Mouse (Mus musculus) midbrain, embryonic 15.5 days (tissue): ENCODE data around the gene A630095N17Rik. TPM values are rescaled to one million over a fixed set of nuclear protein-coding genes. Genes with fewer than 3 reads are reported as not detected.
A peak's percentile ranks its signal among the peaks of the same experiment; 100 is the strongest.

Source experiments
- ATAC-seq: fragments of 200-750 bp; cut with Nextera tagmentation; replicated peaks from 2 replicates; pipeline ENCODE4 v1.8.0; 2017; ENCODE audit warnings: moderate TSS enrichment
- H3K27ac ChIP-seq: fragments of 300-500 bp; sonication (generic); 2 replicates; pipeline ENCODE4 v1.5.1; 2015; ENCODE audit warnings: mild to moderate bottlenecking, inconsistent platforms
- H3K27me3 ChIP-seq: fragments of 300-500 bp; sonication (generic); replicated peaks from 2 replicates; pipeline ENCODE4 v1.6.1; 2015; ENCODE audit warnings: inconsistent platforms
- H3K36me3 ChIP-seq: fragments of 300-500 bp; sonication (generic); replicated peaks from 2 replicates; pipeline ENCODE4 v1.6.1; 2015; ENCODE audit warnings: inconsistent platforms
- H3K4me1 ChIP-seq: fragments of 300-500 bp; sonication (generic); 2 replicates; pipeline ENCODE4 v1.6.1; 2015; ENCODE audit warnings: inconsistent platforms
- H3K4me2 ChIP-seq: fragments of 300-500 bp; sonication (generic); 2 replicates; pipeline ENCODE4 v1.6.1; 2015; ENCODE audit warnings: inconsistent platforms, mild to moderate bottlenecking, moderate library complexity
- H3K4me3 ChIP-seq: fragments of 300-500 bp; sonication (generic); 2 replicates; pipeline ENCODE4 v1.5.1; 2015; ENCODE audit warnings: mild to moderate bottlenecking, inconsistent platforms
- H3K9ac ChIP-seq: fragments of 300-500 bp; sonication (generic); 2 replicates; pipeline ENCODE4 v1.6.1; 2015; ENCODE audit warnings: mild to moderate bottlenecking, inconsistent platforms
- H3K9me3 ChIP-seq: fragments of 300-500 bp; sonication (generic); 2 replicates; pipeline ENCODE4 v1.6.1; 2016; ENCODE audit warnings: inconsistent platforms
- WGBS: fragments of 180-500 bp; shearing (Covaris S2); methylation state at CpG from one replicate; pipeline ENCODE4 v1.1.7; 2015; ENCODE audit warnings: mixed read lengths; 5-methylcytosine and 5-hydroxymethylcytosine counted together
- polyA plus RNA-seq: library from polyadenylated mRNA; unstranded; fragments of >200 nt; fragmentation: Nextera tagmentation; extraction: Ambion mirVana; gene quantifications from 2 replicates; pipeline ENCODE4 v1.2.1, GENCODE M21; 2015

The A630095N17Rik gene
- polyA plus RNA-seq, 1 experiment from 2014 or later, result not detected

GRCm38 (mm10) chr1:75252308-75252707 is 20.4 kb upstream of the A630095N17Rik start:
- H3K36me3 ChIP-seq, result no peaks in the 10 kb centered on the region
- 0 out of 2 replicates have a peak, but pooled peaks cover 7% of the 10 kb centered on the region for H3K27me3 ChIP-seq
- H3K9me3 ChIP-seq, result no peaks in the 10 kb centered on the region
- ATAC-seq, result 0 out of 2 replicates have a peak, but pooled peaks have one; percentile 7
- WGBS, result 74% methylated on average over 13 of the region's 13 CpGs
- H3K9ac ChIP-seq, result no peak overlapping the region
- peaks cover 7% of the 10 kb centered on the region for H3K4me1 ChIP-seq
- no peak overlapping the region for H3K27ac ChIP-seq
- no peak overlapping the region for H3K4me2 ChIP-seq
- H3K4me3 ChIP-seq, result no peak overlapping the region

- H3K27ac ChIP-seq, result no peak overlapping the region
- H3K4me2 ChIP-seq, result peak overlapping the region; percentile 53
- 3% methylated on average over 21 of the region's 22 CpGs for WGBS
- peak overlapping the region; percentile 2; the same call in 1 of the 2 replicates for H3K9ac ChIP-seq
- no peaks in the 10 kb centered on the region for H3K36me3 ChIP-seq
- H3K9me3 ChIP-seq, result no peaks in the 10 kb centered on the region
- H3K4me1 ChIP-seq, result peaks cover 7% of the 10 kb centered on the region
- peak overlapping the region; percentile 28 for H3K4me3 ChIP-seq
- peak; percentile 45; the same call in 1 of the 2 replicates for ATAC-seq
- H3K27me3 ChIP-seq, result 0 out of 2 replicates have a peak, but pooled peaks cover 7% of the 10 kb centered on the region
Observed at GRCm38 (mm10) chr1:75251112-75251970, 19.4 kb upstream of the A630095N17Rik start.

GRCm38 (mm10) chr1:75250498-75250897 is 18.6 kb upstream of the A630095N17Rik start:
- 55% methylated on average over 3 of the region's 3 CpGs for WGBS
- Histone ChIP-seq H3K27ac (no peak overlapping the region), H3K36me3 (no peaks in the 10 kb centered on the region), H3K4me3 (no peak overlapping the region), H3K4me1 (peaks cover 7% of the 10 kb centered on the region), H3K27me3 (0 out of 2 replicates have a peak, but pooled peaks cover 7% of the 10 kb centered on the region), H3K9ac (no peak overlapping the region), H3K9me3 (no peaks in the 10 kb centered on the region), H3K4me2 (no peak overlapping the region)
- ATAC-seq, result no peak

GRCm38 (mm10) chr1:75248041-75248772 is 16.3 kb upstream of the A630095N17Rik start:
- H3K4me3 ChIP-seq, result no peak overlapping the region
- H3K27ac ChIP-seq, result no peak overlapping the region
- ATAC-seq, result no peak
- H3K27me3 ChIP-seq, result 0 out of 2 replicates have a peak, but pooled peaks cover 6% of the 10 kb centered on the region
- H3K4me2 ChIP-seq, result no peak overlapping the region
- H3K36me3 ChIP-seq, result no peaks in the 10 kb centered on the region
- 63% methylated on average over 9 of the region's 9 CpGs for WGBS
- peaks cover 7% of the 10 kb centered on the region for H3K4me1 ChIP-seq
- no peaks in the 10 kb centered on the region for H3K9me3 ChIP-seq
- H3K9ac ChIP-seq, result no peak overlapping the region

- no peak overlapping the region for H3K9ac ChIP-seq
- no peak overlapping the region for H3K4me2 ChIP-seq
- 82% methylated on average over 16 of the region's 16 CpGs for WGBS
- no peak overlapping the region for H3K4me3 ChIP-seq
- H3K27me3 ChIP-seq, result no peaks in the 10 kb centered on the region
- no peaks in the 10 kb centered on the region for H3K9me3 ChIP-seq
- H3K36me3 ChIP-seq, result no peaks in the 10 kb centered on the region
- no peak for ATAC-seq
- H3K27ac ChIP-seq, result no peak overlapping the region
- H3K4me1 ChIP-seq, result peaks cover 7% of the 10 kb centered on the region
Observed at GRCm38 (mm10) chr1:75247071-75247930, 15.4 kb upstream of the A630095N17Rik start.

- H3K4me2 ChIP-seq, result no peak overlapping the region
- no peaks in the 10 kb centered on the region for H3K27me3 ChIP-seq
- H3K4me3 ChIP-seq, result no peak overlapping the region
- H3K9ac ChIP-seq, result no peak overlapping the region
- ATAC-seq, result peak; percentile 73
- H3K4me1 ChIP-seq, result no peaks in the 10 kb centered on the region
- H3K9me3 ChIP-seq, result no peaks in the 10 kb centered on the region
- H3K36me3 ChIP-seq, result no peaks in the 10 kb centered on the region; the same call in 1 of the 2 replicates
- H3K27ac ChIP-seq, result no peak overlapping the region
- WGBS, result 13% methylated on average over 4 of the region's 4 CpGs
Observed at GRCm38 (mm10) chr1:75244836-75245235, 12.9 kb upstream of the A630095N17Rik start.

- peak; percentile 18; the same call in 1 of the 2 replicates for ATAC-seq
- no peak overlapping the region for H3K4me3 ChIP-seq
- WGBS, result 88% methylated on average over 12 of the region's 12 CpGs
- no peaks in the 10 kb centered on the region; the same call in 1 of the 2 replicates for H3K36me3 ChIP-seq
- no peaks in the 10 kb centered on the region for H3K27me3 ChIP-seq
- H3K4me2 ChIP-seq, result no peak overlapping the region
- H3K9me3 ChIP-seq, result no peaks in the 10 kb centered on the region
- H3K27ac ChIP-seq, result no peak overlapping the region
- no peaks in the 10 kb centered on the region for H3K4me1 ChIP-seq
- no peak overlapping the region for H3K9ac ChIP-seq
Observed at GRCm38 (mm10) chr1:75244175-75244826, 12.4 kb upstream of the A630095N17Rik start.

- no peaks in the 10 kb centered on the region for H3K9me3 ChIP-seq
- no peak for ATAC-seq
- H3K4me2 ChIP-seq, result no peak overlapping the region
- no peaks in the 10 kb centered on the region for H3K4me1 ChIP-seq
- no peaks in the 10 kb centered on the region; the same call in 1 of the 2 replicates for H3K36me3 ChIP-seq
- H3K9ac ChIP-seq, result no peak overlapping the region
- no peak overlapping the region for H3K4me3 ChIP-seq
- H3K27me3 ChIP-seq, result no peaks in the 10 kb centered on the region
- 87% methylated on average over 14 of the region's 14 CpGs for WGBS
- H3K27ac ChIP-seq, result no peak overlapping the region
Observed at GRCm38 (mm10) chr1:75243411-75243810, 11.5 kb upstream of the A630095N17Rik start.

- Histone ChIP-seq H3K9me3 (no peaks in the 10 kb centered on the region), H3K9ac (no peak overlapping the region), H3K4me1 (peaks cover 22% of the 10 kb centered on the region), H3K4me3 (no peak overlapping the region), H3K4me2 (no peak overlapping the region), H3K36me3 (no peaks in the 10 kb centered on the region; the same call in 1 of the 2 replicates), H3K27me3 (no peaks in the 10 kb centered on the region), H3K27ac (no peak overlapping the region)
- ATAC-seq, result no peak
- WGBS, result 86% methylated on average over 10 of the region's 10 CpGs
Observed at GRCm38 (mm10) chr1:75239591-75239990, 7.7 kb upstream of the A630095N17Rik start.

GRCm38 (mm10) chr1:75236117-75237050 is 4.5 kb upstream of the A630095N17Rik start, which contains the start of gene Dnajb2:
Gene Dnajb2, plus strand, starts transcription at chr1:75236406.
- peaks cover 24% of the 10 kb centered on the region for H3K4me1 ChIP-seq
- H3K9me3 ChIP-seq, result no peaks in the 10 kb centered on the region
- ATAC-seq, result peak; percentile 90
- H3K27ac ChIP-seq, result peak within 1 kb of the TSS; percentile 83
- no peaks in the 10 kb centered on the region for H3K27me3 ChIP-seq
- peak within 1 kb of the TSS; percentile 70 for H3K4me3 ChIP-seq
- under 1% methylated on average over 61 of the region's 64 CpGs for WGBS
- H3K36me3 ChIP-seq, result no peaks in the 10 kb centered on the region
- peak within 1 kb of the TSS; percentile 87 for H3K9ac ChIP-seq
- H3K4me2 ChIP-seq, result peak within 1 kb of the TSS; percentile 88
